Mouse (Mus musculus) C2C12 (cell line): ENCODE results near the gene Zmym6. TPM values are rescaled to one million over a fixed set of nuclear protein-coding genes. Genes with fewer than 3 reads are reported as not detected.

Experiments
- H3K27me3 ChIP-seq: one replicate; pipeline ENCODE4 v1.6.1; 2011; ENCODE audit not compliant: control insufficient read depth, insufficient read depth, insufficient read length
- H3K36me3 ChIP-seq: one replicate; pipeline ENCODE4 v1.6.1; 2011; ENCODE audit not compliant: control insufficient read depth, insufficient read depth
- H3K4me3 ChIP-seq: one replicate; pipeline ENCODE4 v1.5.1; 2011; ENCODE audit warnings: mild to moderate bottlenecking, control low read depth; ENCODE audit not compliant: poor library complexity, insufficient read depth, severe bottlenecking
- H3K79me2 ChIP-seq: one replicate; pipeline ENCODE4 v1.6.1; 2011; ENCODE audit not compliant: control insufficient read depth, insufficient read depth
- H3K79me3 ChIP-seq: one replicate; pipeline ENCODE4 v1.6.1; 2011; ENCODE audit warnings: low read depth, control low read depth
- H3ac ChIP-seq: one replicate; pipeline ENCODE3; 2011; ENCODE audit warnings: low read depth; ENCODE audit not compliant: control insufficient read depth, insufficient read length
- CEBPB ChIP-seq: IDR thresholded peaks from one replicate; pipeline ENCODE4 v1.6.1; 2011; ENCODE audit warnings: low read depth, mild to moderate bottlenecking, control low read depth, moderate library complexity
- CTCF ChIP-seq: IDR thresholded peaks from one replicate; pipeline ENCODE4 v1.5.1; 2011; ENCODE audit not compliant: control insufficient read depth, insufficient read depth, insufficient read length
- FOSL1 ChIP-seq: IDR thresholded peaks from one replicate; pipeline ENCODE4 v1.8.0; 2011; ENCODE audit warnings: mild to moderate bottlenecking, low read length; ENCODE audit not compliant: poor library complexity, insufficient read depth, severe bottlenecking
- MAX ChIP-seq: IDR thresholded peaks from one replicate; pipeline ENCODE4 v1.6.1; 2011; ENCODE audit warnings: mild to moderate bottlenecking, control low read depth
- MYOD1 ChIP-seq: IDR thresholded peaks from one replicate; pipeline ENCODE4 v1.6.1; 2011; ENCODE audit warnings: low read depth; ENCODE audit not compliant: control insufficient read depth, insufficient read length
- MYOG ChIP-seq: IDR thresholded peaks from one replicate; pipeline ENCODE4 v1.6.1; 2011; ENCODE audit not compliant: control insufficient read depth, insufficient read length; ENCODE audit errors: extremely low read depth
- USF1 ChIP-seq: IDR thresholded peaks from one replicate; pipeline ENCODE4 v1.6.1; 2011; ENCODE audit warnings: low read depth, mild to moderate bottlenecking, control low read depth, moderate library complexity
- polyA plus RNA-seq: library from polyadenylated mRNA; unstranded; fragments of >200 nt; fragmentation: generic; extraction: Trizol; gene quantifications from one replicate; pipeline ENCODE4 v1.2.1, GENCODE M21; 2012; ENCODE audit warnings: missing spikeins

The Zmym6 gene
- polyA plus RNA-seq, 1 experiment = not detected

GRCm38 (mm10) chr4:127163926-127164325, 86.7 kb downstream of the Zmym6 start:
- Histone ChIP-seq H3K79me2 (no peaks in the 10 kb centered on the region), H3K4me3 (no peak overlapping the region), H3K27me3 (peaks cover 15% of the 10 kb centered on the region)

GRCm38 (mm10) chr4:127167096-127167495, 89.9 kb downstream of the Zmym6 start:
- no peak overlapping the region for H3K4me3 ChIP-seq
- TF ChIP-seq CTCF (no peak), CEBPB (no peak), MYOG (no peak)
- H3K36me3 ChIP-seq = no peaks in the 10 kb centered on the region
- H3K79me3 ChIP-seq = no peaks in the 10 kb centered on the region
- peaks cover 27% of the 10 kb centered on the region for H3K27me3 ChIP-seq
- H3ac ChIP-seq = no peak overlapping the region
- H3K79me2 ChIP-seq = no peaks in the 10 kb centered on the region

More at GRCm38 (mm10) chr4:127163926-127164325, 86.7 kb downstream of the Zmym6 start:
- TF ChIP-seq MYOG (no peak), CTCF (no peak), CEBPB (no peak), MYOD1 (no peak), FOSL1 (no peak), USF1 (no peak), MAX (no peak)
- no peaks in the 10 kb centered on the region for H3K36me3 ChIP-seq
- H3K79me3 ChIP-seq = no peaks in the 10 kb centered on the region
- no peak overlapping the region for H3ac ChIP-seq

- H3K79me2 ChIP-seq = no peaks in the 10 kb centered on the region
- H3K79me3 ChIP-seq = no peaks in the 10 kb centered on the region
- no peaks in the 10 kb centered on the region for H3K36me3 ChIP-seq
- no peak for TF ChIP-seq FOSL1
- TF ChIP-seq MAX = no peak
- TF ChIP-seq CEBPB = no peak
- no peak for TF ChIP-seq USF1
- TF ChIP-seq CTCF = no peak
- TF ChIP-seq MYOD1 = no peak
- TF ChIP-seq MYOG = no peak
- peaks cover 30% of the 10 kb centered on the region for H3K27me3 ChIP-seq
- H3K4me3 ChIP-seq = no peak overlapping the region
- no peak overlapping the region for H3ac ChIP-seq
Observed at GRCm38 (mm10) chr4:127167731-127168130, 90.5 kb downstream of the Zmym6 start.

- H3K36me3 ChIP-seq = no peaks in the 10 kb centered on the region
- no peaks in the 10 kb centered on the region for H3K79me3 ChIP-seq
- H3ac ChIP-seq = no peak overlapping the region
- no peak for TF ChIP-seq USF1
- no peak for TF ChIP-seq MAX
- TF ChIP-seq FOSL1 = no peak
- no peak for TF ChIP-seq MYOG
- no peak for TF ChIP-seq MYOD1
- no peak for TF ChIP-seq CTCF
- no peak for TF ChIP-seq CEBPB
- H3K79me2 ChIP-seq = no peaks in the 10 kb centered on the region
- peaks cover 30% of the 10 kb centered on the region for H3K27me3 ChIP-seq
- H3K4me3 ChIP-seq = no peak overlapping the region
Observed at GRCm38 (mm10) chr4:127168211-127168913, 91.2 kb downstream of the Zmym6 start.

GRCm38 (mm10) chr4:127168914-127169345, 91.7 kb downstream of the Zmym6 start, which contains the start of gene Dlgap3:
Gene Dlgap3, plus strand, starts transcription at chr4:127169204.
- H3K36me3 ChIP-seq = no peaks in the 10 kb centered on the region
- H3K79me3 ChIP-seq = no peaks in the 10 kb centered on the region
- TF ChIP-seq MYOD1 = no peak
- no peak for TF ChIP-seq FOSL1
- TF ChIP-seq CTCF = no peak
- TF ChIP-seq MYOG = no peak
- TF ChIP-seq MAX = no peak
- no peak for TF ChIP-seq CEBPB
- no peak for TF ChIP-seq USF1
- H3K27me3 ChIP-seq = peaks cover 30% of the 10 kb centered on the region
- H3ac ChIP-seq = no peak within 1 kb of the TSS
- H3K79me2 ChIP-seq = no peaks in the 10 kb centered on the region
- H3K4me3 ChIP-seq = no peak within 1 kb of the TSS
